Mouse (Mus musculus) cerebellum, adult 9-11 months (tissue): ENCODE measurements around the gene Gm12216.
"Not testable (repeated sequence)": the region's sequence is repeated elsewhere in the genome, so short reads cannot be mapped to it uniquely, and the experiment has no call there.

Source experiments
- DNase-seq: peaks from one replicate; pipeline ENCODE4 v3.0.0; 2022

Gm12216 gene

GRCm38 (mm10) chr11:53858761-53859580 is at the start of gene Gm12216:
Gm12216 (minus strand) TSS chr11:53859256.
- DNase-seq, result peak; percentile 16

- DNase-seq, result no peak
Measured at GRCm38 (mm10) chr11:53908686-53909085, 49.6 kb upstream of the Gm12216 start.

- DNase-seq, result no peak
Measured at GRCm38 (mm10) chr11:53904534-53904925, 45.5 kb upstream of the Gm12216 start.

- DNase-seq, result no peak
Measured at GRCm38 (mm10) chr11:53903781-53904533, 44.9 kb upstream of the Gm12216 start.

- DNase-seq, result no peak
Measured at GRCm38 (mm10) chr11:53902741-53903140, 43.7 kb upstream of the Gm12216 start.

GRCm38 (mm10) chr11:53900991-53901390 is 41.9 kb upstream of the Gm12216 start:
- DNase-seq, result no peak

- no peak for DNase-seq
Measured at GRCm38 (mm10) chr11:53899981-53900380, 40.9 kb upstream of the Gm12216 start.

- no peak for DNase-seq
Measured at GRCm38 (mm10) chr11:53899004-53899403, 39.9 kb upstream of the Gm12216 start.

GRCm38 (mm10) chr11:53896935-53897334 is 37.9 kb upstream of the Gm12216 start:
- DNase-seq, result no peak

- DNase-seq, result no peak
Measured at GRCm38 (mm10) chr11:53893451-53893850, 34.4 kb upstream of the Gm12216 start.

- DNase-seq, result peak; percentile 21
Measured at GRCm38 (mm10) chr11:53892716-53893416, 33.8 kb upstream of the Gm12216 start.

- DNase-seq, result peak; percentile 100
Measured at GRCm38 (mm10) chr11:53891505-53892451, 32.7 kb upstream of the Gm12216 start, which contains the start of gene Slc22a5. Slc22a5 (minus strand) TSS chr11:53891660.

- no peak for DNase-seq
Measured at GRCm38 (mm10) chr11:53890906-53891504, 31.9 kb upstream of the Gm12216 start.

GRCm38 (mm10) chr11:53890225-53890624 is 31.2 kb upstream of the Gm12216 start:
- no peak for DNase-seq

GRCm38 (mm10) chr11:53889091-53889645 is 30.1 kb upstream of the Gm12216 start:
- DNase-seq, result no peak

GRCm38 (mm10) chr11:53888242-53888641 is 29.2 kb upstream of the Gm12216 start:
- DNase-seq, result no peak

- no peak for DNase-seq
Measured at GRCm38 (mm10) chr11:53883287-53883686, 24.2 kb upstream of the Gm12216 start.

- not testable (repeated sequence) for DNase-seq
Measured at GRCm38 (mm10) chr11:53878096-53878495, 19.0 kb upstream of the Gm12216 start.

GRCm38 (mm10) chr11:53876488-53876887 is 17.4 kb upstream of the Gm12216 start:
- DNase-seq, result no peak

GRCm38 (mm10) chr11:53874706-53875105 is 15.7 kb upstream of the Gm12216 start:
- DNase-seq, result no peak
